ENCODE assay signal across 13 mouse cellular contexts in genomic region chr16:18136015-18136414, GRCm38 (mm10). TPM values are rescaled to one million over a fixed set of nuclear protein-coding genes. Genes with fewer than 3 reads are reported as not detected.
DNase-seq lines count a peak whose midpoint lies in the region; ATAC-seq and TF ChIP-seq lines count a peak whose summit lies in the region.
"Had no signal": no experiment of that assay in that cellular context is flagged by ENCODE, and none has a peak within 500 bp of the region (broad histone marks: within the 10 kb centered on the region; RNA-seq: fewer than 3 reads in every experiment).

No protein-coding gene starts in this region.

- dilution Hi-C loops in CH12.LX (cut with MboI; ENCODE audit: extremely low pct_ligation_motif_present, extremely low pct_unique_long_range_greater_than_20kb, low sequenced_read_pairs): no loop called here

- no peak for TF ChIP-seq POLR2A in CH12.LX (IDR thresholded peaks at IDR 0.05; ENCODE audit: low read depth, low read length)
- TF ChIP-seq POLR2A in heart, adult 2 months (IDR thresholded peaks at IDR 0.05; ENCODE audit: insufficient read depth, low read depth, low read length): no peak
- TF ChIP-seq POLR2A in thymus, adult 2 months (IDR thresholded peaks at IDR 0.05; ENCODE audit: control insufficient read depth, extremely low read depth, insufficient read depth, low read length, poor library complexity): no peak

- ATAC-seq in cerebellum, adult (ENCODE audit: insufficient number of reproducible peaks, low FRiP score, low TSS enrichment): peak; percentile 27; the same call in 1 of the 2 replicates
- peak; percentile 46; the same call in 1 of the 2 replicates for ATAC-seq in hindbrain, embryonic 12.5 days (ENCODE audit: low FRiP score)
- ATAC-seq in neural tube, embryonic 15.5 days (ENCODE audit: low FRiP score): no peak
- ATAC-seq: activated CD4-positive, CD25-positive, alpha-beta regulatory T cell, adult 4 months had no signal

- H3K4me1 ChIP-seq in CH12.LX (ENCODE audit: control insufficient read depth in 1 of 2, insufficient read depth in 2 of 2): peaks cover 3 to 4% of the 10 kb centered on the region in 2 experiments; a peak in 3 of 4 replicates
- 0 out of 2 replicates have a peak, but pooled peaks cover 3% of the 10 kb centered on the region for H3K4me1 ChIP-seq in hindbrain, embryonic 12.5 days
- H3K4me1 ChIP-seq in neural tube, embryonic 15.5 days: peaks cover 21% of the 10 kb centered on the region
- no peaks in the 10 kb centered on the region; the same call in 1 of the 2 replicates for H3K4me1 ChIP-seq in heart, adult 2 months (ENCODE audit: control insufficient read depth, insufficient read depth, low read length)
- H3K4me1 ChIP-seq in thymus, adult 2 months (replicated peaks; ENCODE audit: control insufficient read depth, insufficient read depth, low read length): peaks cover 6% of the 10 kb centered on the region
- H3K4me1 ChIP-seq: lung, embryonic 15.5 days had no signal

- no peak overlapping the region for H3K27ac ChIP-seq in CH12.LX (ENCODE audit: insufficient read depth, low read depth)
- H3K27ac ChIP-seq in hindbrain, embryonic 12.5 days: no peak overlapping the region
- no peak overlapping the region for H3K27ac ChIP-seq in neural tube, embryonic 15.5 days (replicated peaks)
- no peak overlapping the region for H3K27ac ChIP-seq in heart, adult 2 months
- H3K27ac ChIP-seq in thymus, adult 2 months (ENCODE audit: control insufficient read depth, insufficient read depth, low read length): no peak overlapping the region
- H3K27ac ChIP-seq: gastrocnemius, adult 2 months; lung, embryonic 15.5 days had no signal

- TF ChIP-seq RAD21 in CH12.LX (IDR thresholded peaks at IDR 0.05; ENCODE audit: low read depth, low read length): no peak

- WGBS in hindbrain, embryonic 12.5 days: 51% methylated on average over 6 of the region's 7 CpGs
- WGBS in neural tube, embryonic 15.5 days: 64% methylated on average over 7 of the region's 7 CpGs
- WGBS in heart, adult 2 months: 81% methylated on average over 7 of the region's 7 CpGs
- WGBS in thymus, adult 2 months: 30% methylated on average over 7 of the region's 7 CpGs

- no peaks in the 10 kb centered on the region for H3K36me3 ChIP-seq in CH12.LX (replicated peaks in 1 of 2; ENCODE audit: control insufficient read depth in 1 of 2, insufficient read depth in 1 of 2, low read length in 1 of 2)
- H3K36me3 ChIP-seq in hindbrain, embryonic 12.5 days: no peaks in the 10 kb centered on the region
- H3K36me3 ChIP-seq in neural tube, embryonic 15.5 days: no peaks in the 10 kb centered on the region
- H3K36me3 ChIP-seq in heart, adult 2 months (ENCODE audit: control insufficient read depth, insufficient read depth, low read length): no peaks in the 10 kb centered on the region
- H3K36me3 ChIP-seq in thymus, adult 2 months (ENCODE audit: control insufficient read depth, insufficient read depth, low read length): no peaks in the 10 kb centered on the region
- H3K36me3 ChIP-seq: lung, embryonic 15.5 days had no signal

- no peak for DNase-seq in cerebellum, postnatal 4 days (ENCODE audit: low spot score in 2 of 2)
- no peak for DNase-seq in CH12.LX (ENCODE audit: extremely low read depth)
- peak; percentile 82 for DNase-seq in kidney, postnatal 14 days
- DNase-seq in heart, adult 2 months: no peak
- DNase-seq in thymus, adult 2 months: no peak
- DNase-seq: gastrocnemius, adult 2 months; midbrain, embryonic 14.5 days had no signal

- H3K4me2 ChIP-seq in CH12.LX (ENCODE audit: insufficient read depth, low read depth, poor library complexity, severe bottlenecking): no peak overlapping the region
- H3K4me2 ChIP-seq in hindbrain, embryonic 12.5 days (replicated peaks): no peak overlapping the region
- H3K4me2 ChIP-seq in neural tube, embryonic 15.5 days: no peak overlapping the region
- H3K4me2 ChIP-seq: lung, embryonic 15.5 days had no signal

- no peak for TF ChIP-seq EP300 in CH12.LX (IDR thresholded peaks at IDR 0.05; ENCODE audit: low read length)
- no peak for TF ChIP-seq EP300 in heart, adult 2 months (IDR thresholded peaks at IDR 0.05; ENCODE audit: insufficient read depth, low read depth, low read length)

- peaks cover 100% of the 10 kb centered on the region for H3K27me3 ChIP-seq in CH12.LX (replicated peaks)
- H3K27me3 ChIP-seq in hindbrain, embryonic 12.5 days: peaks cover 4% of the 10 kb centered on the region
- H3K27me3 ChIP-seq in neural tube, embryonic 15.5 days (replicated peaks): no peaks in the 10 kb centered on the region
- H3K27me3 ChIP-seq in heart, adult 2 months (ENCODE audit: control insufficient read depth, insufficient read depth, low read length): no peaks in the 10 kb centered on the region
- no peaks in the 10 kb centered on the region for H3K27me3 ChIP-seq in thymus, adult 2 months (ENCODE audit: control insufficient read depth, insufficient read depth, low read length)
- H3K27me3 ChIP-seq: lung, embryonic 15.5 days had no signal

- no peak for TF ChIP-seq CTCF in CH12.LX (conservative IDR thresholded peaks at IDR 0.05 in 1 of 2, IDR thresholded peaks at IDR 0.05 in 1 of 2; ENCODE audit: low read depth in 2 of 2, low read length in 2 of 2)
- no peak for TF ChIP-seq CTCF in heart, adult 2 months (IDR thresholded peaks at IDR 0.05)
- TF ChIP-seq CTCF in thymus, adult 2 months (IDR thresholded peaks at IDR 0.05; ENCODE audit: borderline replicate concordance, control insufficient read depth, extremely low read depth, insufficient read depth, low read length, poor library complexity): no peak

- no peak overlapping the region for H3K9ac ChIP-seq in CH12.LX (ENCODE audit: insufficient read depth, low read depth)
- no peak overlapping the region for H3K9ac ChIP-seq in hindbrain, embryonic 12.5 days
- no peak overlapping the region for H3K9ac ChIP-seq in neural tube, embryonic 15.5 days (replicated peaks)
- no peak overlapping the region for H3K9ac ChIP-seq in heart, adult 2 months (ENCODE audit: low read depth, low read length)
- H3K9ac ChIP-seq: lung, embryonic 15.5 days had no signal

- intact Hi-C loops in heart, adult 2 months (cut with DNase I): loop anchor here (5.0 kb wide), 1 partner anchor 389 kb away; no protein-coding TSS in a partner anchor

- no peaks in the 10 kb centered on the region for H3K79me2 ChIP-seq in CH12.LX (replicated peaks; ENCODE audit: control insufficient read depth, extremely low read depth, insufficient read depth, poor library complexity, severe bottlenecking)
- no peaks in the 10 kb centered on the region for H3K79me2 ChIP-seq in heart, adult 2 months (replicated peaks; ENCODE audit: control insufficient read depth, insufficient read depth, low read length)

- in situ Hi-C loops in CH12.LX (cut with MboI; ENCODE audit: low pct_ligation_motif_present, low pct_unique_long_range_greater_than_20kb, low sequenced_read_pairs): no loop called here

- H3K4me3 ChIP-seq in CH12.LX (replicated peaks in 1 of 3; ENCODE audit: low read depth in 2 of 3, low read length in 2 of 3, poor library complexity in 1 of 3): no peak overlapping the region
- H3K4me3 ChIP-seq in hindbrain, embryonic 12.5 days: no peak overlapping the region
- no peak overlapping the region for H3K4me3 ChIP-seq in neural tube, embryonic 15.5 days (replicated peaks)
- H3K4me3 ChIP-seq in heart, adult 2 months: no peak overlapping the region
- H3K4me3 ChIP-seq in thymus, adult 2 months (ENCODE audit: control insufficient read depth, insufficient read depth, low read length): no peak overlapping the region
- H3K4me3 ChIP-seq: erythroblast, embryonic 14.5 days; gastrocnemius, adult 2 months; lung, embryonic 15.5 days had no signal

- no peaks in the 10 kb centered on the region for H3K9me3 ChIP-seq in CH12.LX (replicated peaks; ENCODE audit: low read length)
- H3K9me3 ChIP-seq in hindbrain, embryonic 12.5 days (replicated peaks): no peaks in the 10 kb centered on the region
- H3K9me3 ChIP-seq in neural tube, embryonic 15.5 days (replicated peaks): no peaks in the 10 kb centered on the region
- H3K9me3 ChIP-seq: lung, embryonic 15.5 days had no signal

TF ChIP-seq in CH12.LX, 34 proteins besides CTCF, POLR2A, EP300 and RAD21 (continues in another document):
- TF ChIP-seq BHLHE40 (IDR thresholded peaks at IDR 0.05; ENCODE audit: low read depth, low read length) (no peak), MAX (IDR thresholded peaks at IDR 0.05; ENCODE audit: low read length) (peak; percentile 74), USF2 (conservative IDR thresholded peaks at IDR 0.05; ENCODE audit: low read depth, low read length) (no peak), ZKSCAN1 (IDR thresholded peaks at IDR 0.05; ENCODE audit: borderline replicate concordance, low read depth, low read length) (no peak), MYC (IDR thresholded peaks at IDR 0.05; ENCODE audit: low read depth, low read length) (0 out of 2 replicates have a peak, but pooled peaks have one; percentile 43), MAFK (IDR thresholded peaks at IDR 0.05; ENCODE audit: insufficient replicate concordance, low read length) (no peak), NELFE (IDR thresholded peaks at IDR 0.05; ENCODE audit: low read depth, low read length) (no peak), E2F4 (IDR thresholded peaks at IDR 0.05; ENCODE audit: insufficient replicate concordance, low read depth, low read length) (no peak), HCFC1 (IDR thresholded peaks at IDR 0.05; ENCODE audit: low read depth, low read length) (no peak), CHD2 (IDR thresholded peaks at IDR 0.05; ENCODE audit: low read length) (no peak), GABPA (IDR thresholded peaks at IDR 0.05; ENCODE audit: insufficient replicate concordance, low read depth, low read length) (no peak), ZNF384 (IDR thresholded peaks at IDR 0.05; ENCODE audit: low read depth, low read length) (no peak)

RNA-seq across cellular contexts. Expression of gene Rtn4r, which starts 8.6 kb away (rescaled TPM):
- total RNA-seq in CH12.LX (2012; rRNA removed) (not detected in 2 replicates), CH12.LX (2014; rRNA removed) (not detected in 2 replicates)
- polyA plus RNA-seq in CH12.LX (2012; ENCODE audit: insufficient read length, low read depth): not detected in 2 replicates
- 7.8 and 8.0 TPM in 2 replicates for polyA plus RNA-seq in hindbrain, embryonic 12.5 days (2016; fragmentation: Nextera tagmentation; extraction: Ambion mirVana)
- polyA plus RNA-seq in neural tube, embryonic 15.5 days (2015; fragmentation: Nextera tagmentation; extraction: Ambion mirVana): 26.5 and 28.7 TPM in 2 replicates
- 1 to 10 TPM; 2.3 to 9.8 TPM for total RNA-seq in heart, adult 2 months (2021)
- polyA plus RNA-seq in heart, adult 2 months (2012; rRNA removed): 31.9 and 57.8 TPM in 2 replicates
- 5.7 and 6.6 TPM in 2 replicates for polyA plus RNA-seq in thymus, adult 2 months (2012; rRNA removed)
- total RNA-seq: gastrocnemius, adult 2 months had no signal
- polyA plus RNA-seq: activated CD4-positive, CD25-positive, alpha-beta regulatory T cell, adult 4 months had no signal

RNA-seq across cellular contexts. Expression of gene Prodh, which starts 46.0 kb away (rescaled TPM):
- total RNA-seq in CH12.LX (2012; rRNA removed) (13.0 and 17.0 TPM in 2 replicates), CH12.LX (2014; rRNA removed) (1.3 and 2.1 TPM in 2 replicates)
- polyA plus RNA-seq in CH12.LX (2012; ENCODE audit: insufficient read length, low read depth): 1.4 and 1.7 TPM in 2 replicates
- polyA plus RNA-seq in hindbrain, embryonic 12.5 days (2016; fragmentation: Nextera tagmentation; extraction: Ambion mirVana): 5.9 and 7.0 TPM in 2 replicates
- 4.0 and 6.4 TPM in 2 replicates for polyA plus RNA-seq in neural tube, embryonic 15.5 days (2015; fragmentation: Nextera tagmentation; extraction: Ambion mirVana)
- 10 to 100 TPM; 18.8 to 23.4 TPM for total RNA-seq in heart, adult 2 months (2021)
- 46.7 and 57.9 TPM in 2 replicates for polyA plus RNA-seq in heart, adult 2 months (2012; rRNA removed)
- polyA plus RNA-seq in thymus, adult 2 months (2012; rRNA removed): 74.1 and 84.2 TPM in 2 replicates
